Mouse (Mus musculus) cortical plate, adult 2 months (tissue): Measurements from ENCODE around the gene Cdk5rap2.

Experiments used
- CTCF ChIP-seq: fragments of 200-500 bp; IDR thresholded peaks from 2 replicates; pipeline ENCODE4 v1.5.1; 2011; ENCODE audit warnings: mild to moderate bottlenecking, control low read depth, low read length; ENCODE audit not compliant: insufficient read depth; ENCODE audit errors: extremely low read depth
- POLR2A ChIP-seq: fragments of 200-500 bp; IDR thresholded peaks from 2 replicates; pipeline ENCODE4 v1.6.1; 2011; ENCODE audit warnings: mild to moderate bottlenecking, low read length, control low read depth; ENCODE audit not compliant: insufficient read depth; ENCODE audit errors: extremely low read depth

DNA sequence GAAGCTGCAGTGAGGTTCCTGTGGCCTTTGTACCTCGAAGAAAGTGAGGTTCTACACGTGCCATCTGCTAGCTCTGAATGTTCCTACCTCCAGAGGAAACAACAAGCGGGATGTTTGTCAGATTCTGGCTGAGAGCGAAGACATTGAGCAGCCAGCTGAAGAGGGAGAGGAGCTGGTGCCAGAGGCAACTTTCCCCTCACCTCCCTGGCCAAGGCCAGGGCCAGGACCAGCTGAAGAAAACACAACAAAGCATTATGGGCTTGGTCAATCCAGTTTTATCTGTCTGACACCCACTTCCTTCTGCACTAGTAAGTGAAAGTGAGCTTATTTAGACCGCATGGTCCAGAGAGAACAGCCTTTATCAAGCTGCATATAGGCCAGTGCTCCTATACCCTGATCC, 147.4 kb downstream of the Cdk5rap2 start:
- TF ChIP-seq POLR2A (no peak), CTCF (no peak)
